Mouse (Mus musculus): ENCODE results near the gene Atad3a.
A peak's percentile ranks its signal among the peaks of the same experiment; 100 is the strongest.

DNA sequence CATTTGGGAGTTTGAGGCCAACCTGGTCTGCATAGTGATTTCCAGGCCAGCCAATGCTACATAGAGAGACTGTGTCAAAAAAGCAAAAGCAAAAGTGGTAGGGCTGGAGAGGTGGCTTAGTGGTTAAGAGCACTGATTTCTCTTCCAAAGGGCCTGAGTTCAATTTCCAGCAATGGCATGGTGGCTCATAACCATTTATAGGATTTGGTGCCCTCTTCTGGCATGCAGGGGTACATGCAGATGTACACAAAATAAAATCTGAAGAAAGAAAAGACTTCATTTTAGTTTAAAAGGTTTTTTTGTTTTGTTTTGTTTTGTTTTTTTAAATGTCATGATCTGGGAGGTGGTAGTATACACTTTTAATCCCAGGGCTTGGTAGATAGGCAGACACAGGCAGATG is 60.5 kb downstream of the Atad3a start:
- TF ChIP-seq EP300 (IDR thresholded peaks at IDR 0.05; ENCODE audit: low read depth) (no peak), CTCF (IDR thresholded peaks at IDR 0.05; ENCODE audit: low read depth) (peak; percentile 71)

Data from heart, postnatal 0 days (tissue).